Comparison of ENCODE assay signal across 8 mouse cellular contexts in genomic region chr14:40949047-40949446, GRCm38 (mm10). TPM values are rescaled to one million over a fixed set of nuclear protein-coding genes. Genes with fewer than 3 reads are reported as not detected.
A peak's percentile ranks its signal among the peaks of the same experiment; 100 is the strongest.
DNase-seq lines count a peak whose midpoint lies in the region; ATAC-seq and TF ChIP-seq lines count a peak whose summit lies in the region.

No protein-coding gene starts in this region.

- no peak for TF ChIP-seq CTCF in midbrain, postnatal 0 days (IDR thresholded peaks at IDR 0.05)
- no peak for TF ChIP-seq CTCF in heart, postnatal 0 days (IDR thresholded peaks at IDR 0.05; ENCODE audit: low read depth)
- TF ChIP-seq CTCF in small intestine, adult 2 months (IDR thresholded peaks at IDR 0.05; ENCODE audit: extremely low read depth, insufficient read length, insufficient replicate concordance, low read depth, low read length): no peak

- no peaks in the 10 kb centered on the region for H3K27me3 ChIP-seq in heart, embryonic 12.5 days (replicated peaks)
- H3K27me3 ChIP-seq in midbrain, embryonic 10.5 days (ENCODE audit: low read depth, poor library complexity, severe bottlenecking): no peaks in the 10 kb centered on the region
- no peaks in the 10 kb centered on the region for H3K27me3 ChIP-seq in midbrain, postnatal 0 days (ENCODE audit: insufficient read depth, low read length)
- H3K27me3 ChIP-seq in heart, postnatal 0 days (ENCODE audit: control insufficient read depth, insufficient read depth, low read length): no peaks in the 10 kb centered on the region
- no peaks in the 10 kb centered on the region for H3K27me3 ChIP-seq in small intestine, adult 2 months (ENCODE audit: control insufficient read depth, insufficient read depth, low read length)

- no peak for DNase-seq in heart, adult 8-10 months (ENCODE audit: low spot score)
- no peak for DNase-seq in midbrain, embryonic 10.5 days (ENCODE audit: low spot score)
- no peak for DNase-seq in midbrain, postnatal 0 days (ENCODE audit: low spot score)
- no peak for DNase-seq in heart, postnatal 0 days (ENCODE audit: low spot score)
- no peak for DNase-seq in layer of hippocampus, adult 9-11 months
- DNase-seq in cerebellum, adult 11-12 months: no peak

- peaks cover 46% of the 10 kb centered on the region for H3K4me1 ChIP-seq in heart, embryonic 12.5 days (replicated peaks)
- peaks cover 58% of the 10 kb centered on the region for H3K4me1 ChIP-seq in midbrain, embryonic 10.5 days
- 0 out of 2 replicates have a peak, but pooled peaks cover 9% of the 10 kb centered on the region for H3K4me1 ChIP-seq in midbrain, postnatal 0 days (ENCODE audit: insufficient read depth, low read length)
- peaks cover 16% of the 10 kb centered on the region; the same call in 1 of the 2 replicates for H3K4me1 ChIP-seq in heart, postnatal 0 days (ENCODE audit: control insufficient read depth, insufficient read depth)
- peaks cover 35% of the 10 kb centered on the region for H3K4me1 ChIP-seq in small intestine, adult 2 months (ENCODE audit: control insufficient read depth, insufficient read depth, insufficient read length, low read length)

- no peak overlapping the region for H3K4me2 ChIP-seq in heart, embryonic 12.5 days
- H3K4me2 ChIP-seq in midbrain, postnatal 0 days (ENCODE audit: low read depth, low read length, poor library complexity, severe bottlenecking): no peak overlapping the region
- no peak overlapping the region for H3K4me2 ChIP-seq in heart, postnatal 0 days (ENCODE audit: low read depth, low read length)

- TF ChIP-seq POLR2A in small intestine, adult 2 months (IDR thresholded peaks at IDR 0.05; ENCODE audit: low read depth, low read length): no peak

- no peaks in the 10 kb centered on the region for H3K36me3 ChIP-seq in heart, embryonic 12.5 days
- peaks cover 51% of the 10 kb centered on the region for H3K36me3 ChIP-seq in midbrain, embryonic 10.5 days
- H3K36me3 ChIP-seq in midbrain, postnatal 0 days (ENCODE audit: insufficient read depth, low read length): no peaks in the 10 kb centered on the region
- H3K36me3 ChIP-seq in heart, postnatal 0 days (replicated peaks; ENCODE audit: control insufficient read depth, insufficient read depth, low read length): no peaks in the 10 kb centered on the region; the same call in 1 of the 2 replicates
- H3K36me3 ChIP-seq in small intestine, adult 2 months (ENCODE audit: control insufficient read depth, insufficient read depth, low read length): 0 out of 2 replicates have a peak, but pooled peaks cover 1% of the 10 kb centered on the region

- no peaks in the 10 kb centered on the region for H3K9me3 ChIP-seq in heart, embryonic 12.5 days (replicated peaks)
- H3K9me3 ChIP-seq in midbrain, embryonic 10.5 days (replicated peaks): no peaks in the 10 kb centered on the region
- H3K9me3 ChIP-seq in midbrain, postnatal 0 days (ENCODE audit: low read length): no peaks in the 10 kb centered on the region
- no peaks in the 10 kb centered on the region for H3K9me3 ChIP-seq in heart, postnatal 0 days (replicated peaks; ENCODE audit: control insufficient read depth, low read length)

- H3K4me3 ChIP-seq in heart, embryonic 12.5 days: no peak overlapping the region
- H3K4me3 ChIP-seq in midbrain, embryonic 10.5 days: no peak overlapping the region
- H3K4me3 ChIP-seq in midbrain, postnatal 0 days (ENCODE audit: low read depth, low read length): no peak overlapping the region
- no peak overlapping the region for H3K4me3 ChIP-seq in heart, postnatal 0 days (ENCODE audit: low read depth, low read length)
- no peak overlapping the region for H3K4me3 ChIP-seq in small intestine, adult 2 months (ENCODE audit: low read depth, low read length)

- no peak overlapping the region for H3K9ac ChIP-seq in heart, embryonic 12.5 days
- no peak overlapping the region for H3K9ac ChIP-seq in midbrain, postnatal 0 days (replicated peaks; ENCODE audit: low read length, poor library complexity, severe bottlenecking)
- H3K9ac ChIP-seq in heart, postnatal 0 days (replicated peaks; ENCODE audit: low read depth, low read length): no peak overlapping the region

- ATAC-seq in heart, embryonic 12.5 days (ENCODE audit: insufficient number of reproducible peaks, low FRiP score): no peak
- no peak for ATAC-seq in midbrain, postnatal 0 days (ENCODE audit: low FRiP score)
- ATAC-seq in heart, postnatal 0 days (ENCODE audit: insufficient read depth, low read depth): peak; percentile 36

- H3K27ac ChIP-seq in heart, embryonic 12.5 days (ENCODE audit: poor library complexity, severe bottlenecking): peak overlapping the region; percentile 64
- H3K27ac ChIP-seq in midbrain, embryonic 10.5 days (replicated peaks): peak overlapping the region; percentile 43; the same call in 1 of the 2 replicates
- H3K27ac ChIP-seq in midbrain, postnatal 0 days (ENCODE audit: low read depth, low read length): no peak overlapping the region
- peak overlapping the region; percentile 55 for H3K27ac ChIP-seq in heart, postnatal 0 days (ENCODE audit: low read depth)
- peak overlapping the region; percentile 68; the same call in 1 of the 2 replicates for H3K27ac ChIP-seq in small intestine, adult 2 months (ENCODE audit: insufficient read depth, low read depth, low read length)

- WGBS in heart, embryonic 12.5 days: 62% methylated on average over 3 of the region's 3 CpGs
- 50% methylated on average over 3 of the region's 3 CpGs for WGBS in midbrain, embryonic 10.5 days
- WGBS in midbrain, postnatal 0 days: 40% methylated on average over 3 of the region's 3 CpGs
- 48% methylated on average over 3 of the region's 3 CpGs for WGBS in heart, postnatal 0 days
- WGBS in small intestine, adult 2 months: 62% methylated on average over 3 of the region's 3 CpGs

- no peak for TF ChIP-seq EP300 in heart, postnatal 0 days (IDR thresholded peaks at IDR 0.05; ENCODE audit: low read depth)

RNA-seq across cellular contexts. Expression of gene Tspan14, which starts 17.6 kb away (rescaled TPM):
- 43.2 and 46.7 TPM in 2 replicates for polyA plus RNA-seq in heart, embryonic 12.5 days (2016; fragmentation: Nextera tagmentation; extraction: Ambion mirVana)
- 10 to 100 TPM in 2 of 4 experiments, 1 to 10 TPM in 2; 9.8 to 18.6 (median 10.8) TPM for total RNA-seq in heart, adult 8-10 months (2022)
- polyA plus RNA-seq in midbrain, embryonic 10.5 days (2016; fragmentation: Nextera tagmentation; extraction: Ambion mirVana): 90.6 and 101 TPM in 2 replicates
- 31.2 and 31.8 TPM in 2 replicates for total RNA-seq in midbrain, postnatal 0 days (2014; rRNA removed)
- polyA plus RNA-seq in midbrain, postnatal 0 days (2015; fragmentation: Nextera tagmentation; extraction: Ambion mirVana): 28.3 and 31.3 TPM in 2 replicates
- total RNA-seq in heart, postnatal 0 days (2014; rRNA removed; ENCODE audit: low replicate concordance): 15.6 and 30.2 TPM in 2 replicates
- 21.6 and 23.8 TPM in 2 replicates for polyA plus RNA-seq in heart, postnatal 0 days (2015; fragmentation: Nextera tagmentation; extraction: Ambion mirVana)
- polyA plus RNA-seq in small intestine, adult 2 months (2012; rRNA removed): 18.4 and 38.2 TPM in 2 replicates

RNA-seq across cellular contexts. Expression of gene Sh2d4b, which starts 56.0 kb away (rescaled TPM):
- polyA plus RNA-seq in heart, embryonic 12.5 days (2016; fragmentation: Nextera tagmentation; extraction: Ambion mirVana): 0.50 and 0.82 TPM in 2 replicates
- under 1 TPM; 0.53 to 0.80 (median 0.66) TPM for total RNA-seq in heart, adult 8-10 months (2022)
- 0.31 and 0.45 TPM in 2 replicates for polyA plus RNA-seq in midbrain, embryonic 10.5 days (2016; fragmentation: Nextera tagmentation; extraction: Ambion mirVana)
- 3.0 and 3.7 TPM in 2 replicates for total RNA-seq in midbrain, postnatal 0 days (2014; rRNA removed)
- polyA plus RNA-seq in midbrain, postnatal 0 days (2015; fragmentation: Nextera tagmentation; extraction: Ambion mirVana): 0.44 and 0.74 TPM in 2 replicates
- 0.46 and 1.0 TPM in 2 replicates for total RNA-seq in heart, postnatal 0 days (2014; rRNA removed; ENCODE audit: low replicate concordance)
- 0.20 and 0.21 TPM in 2 replicates for polyA plus RNA-seq in heart, postnatal 0 days (2015; fragmentation: Nextera tagmentation; extraction: Ambion mirVana)
- polyA plus RNA-seq in small intestine, adult 2 months (2012; rRNA removed): 0.09 and 0.13 TPM in 2 replicates
